Mouse (Mus musculus) fibroblast of lung, adult 2 months (primary cell): ENCODE results near the gene Bcr.
A peak's percentile ranks its signal among the peaks of the same experiment; 100 is the strongest.
"Not testable (repeated sequence)": the region's sequence is repeated elsewhere in the genome, so short reads cannot be mapped to it uniquely, and the experiment has no call there.

ENCODE experiments used
- DNase-seq: peaks from one replicate; pipeline ENCODE4 v3.0.0-alpha.2; 2011; ENCODE audit warnings: low read depth

Gene Bcr

GRCm38 (mm10) chr10:75060217-75060842 lies at the start of gene Bcr:
Gene Bcr, plus strand, starts transcription at chr10:75060592.
- no peak for DNase-seq

GRCm38 (mm10) chr10:75010704-75011103 lies 49.7 kb upstream of the Bcr start:
- no peak for DNase-seq

- DNase-seq, result no peak
These were observed 44.9 kb upstream of the Bcr start for GRCm38 (mm10) chr10:75015465-75015864.

- no peak for DNase-seq
These were observed 43.9 kb upstream of the Bcr start for GRCm38 (mm10) chr10:75016481-75016880.

GRCm38 (mm10) chr10:75020271-75020670 lies 40.1 kb upstream of the Bcr start:
- DNase-seq, result no peak

- peak; percentile 6 for DNase-seq
These were observed 39.3 kb upstream of the Bcr start for GRCm38 (mm10) chr10:75021138-75021537.

- DNase-seq, result no peak
These were observed 33.9 kb upstream of the Bcr start for GRCm38 (mm10) chr10:75026491-75026890.

GRCm38 (mm10) chr10:75028743-75029142 lies 31.6 kb upstream of the Bcr start:
- DNase-seq, result no peak

- DNase-seq, result no peak
These were observed 30.7 kb upstream of the Bcr start for GRCm38 (mm10) chr10:75029677-75030076.

GRCm38 (mm10) chr10:75030234-75030633 lies 30.2 kb upstream of the Bcr start:
- no peak for DNase-seq

GRCm38 (mm10) chr10:75031345-75032114 lies 28.9 kb upstream of the Bcr start:
- DNase-seq, result no peak

- DNase-seq, result peak; percentile 33
These were observed 28.0 kb upstream of the Bcr start, which contains the start of gene Rsph14 for GRCm38 (mm10) chr10:75032395-75032794. Gene Rsph14, minus strand, starts transcription at chr10:75032586.

- peak; percentile 85 for DNase-seq
These were observed 23.5 kb upstream of the Bcr start, which contains the start of gene Rab36 for GRCm38 (mm10) chr10:75036883-75037379. Gene Rab36, plus strand, starts transcription at chr10:75037058.

- not testable (repeated sequence) for DNase-seq
These were observed 18.3 kb upstream of the Bcr start for GRCm38 (mm10) chr10:75042060-75042459.

GRCm38 (mm10) chr10:75044459-75044858 lies 15.9 kb upstream of the Bcr start:
- no peak for DNase-seq

GRCm38 (mm10) chr10:75045831-75046230 lies 14.6 kb upstream of the Bcr start:
- DNase-seq, result no peak

- DNase-seq, result no peak
These were observed 11.7 kb upstream of the Bcr start for GRCm38 (mm10) chr10:75048711-75049110.

- DNase-seq, result no peak
These were observed 8.9 kb upstream of the Bcr start for GRCm38 (mm10) chr10:75051364-75052074.

GRCm38 (mm10) chr10:75052902-75053301 lies 7.5 kb upstream of the Bcr start:
- no peak for DNase-seq

- DNase-seq, result no peak
These were observed 6.7 kb upstream of the Bcr start for GRCm38 (mm10) chr10:75053655-75054054.

GRCm38 (mm10) chr10:75054125-75054524 lies 6.3 kb upstream of the Bcr start:
- DNase-seq, result no peak

GRCm38 (mm10) chr10:75055672-75056071 lies 4.7 kb upstream of the Bcr start:
- DNase-seq, result no peak

GRCm38 (mm10) chr10:75056255-75056654 lies 4.1 kb upstream of the Bcr start:
- DNase-seq, result no peak
